Mouse (Mus musculus): ENCODE measurements at regions not wholly inside any gene's neighbourhood (a gene's known extent, or its start where the extent isn't known, plus 50 kb on each side); places are given as distances from the start of the nearest gene placed in this dataset.
"Not testable (repeated sequence)": the region's sequence is repeated elsewhere in the genome, so short reads cannot be mapped to it uniquely, and the experiment has no call there.

DNA sequence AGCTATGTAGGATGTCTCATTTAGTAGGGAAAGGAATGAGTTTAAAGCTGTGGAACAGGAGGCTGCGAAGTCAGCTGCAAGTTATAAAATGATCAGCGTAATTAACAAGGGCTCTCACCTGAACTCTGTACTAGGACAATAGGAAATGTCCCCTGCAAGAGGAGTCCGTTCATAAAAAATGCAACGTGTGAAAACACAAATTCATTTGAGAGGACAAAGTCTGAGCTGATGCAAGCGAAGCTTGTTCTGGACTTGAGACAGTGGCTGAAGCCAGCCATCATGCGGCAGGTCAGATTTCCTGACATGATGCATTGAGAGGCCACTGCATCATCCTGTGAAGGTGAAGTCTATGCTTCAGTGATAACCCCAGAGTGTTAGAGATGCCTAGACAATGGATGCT, 232.5 kb downstream of the Dad1 start:
- DNase-seq: no peak
- intact Hi-C loops (cut with DNase I): no loop called here

DNA sequence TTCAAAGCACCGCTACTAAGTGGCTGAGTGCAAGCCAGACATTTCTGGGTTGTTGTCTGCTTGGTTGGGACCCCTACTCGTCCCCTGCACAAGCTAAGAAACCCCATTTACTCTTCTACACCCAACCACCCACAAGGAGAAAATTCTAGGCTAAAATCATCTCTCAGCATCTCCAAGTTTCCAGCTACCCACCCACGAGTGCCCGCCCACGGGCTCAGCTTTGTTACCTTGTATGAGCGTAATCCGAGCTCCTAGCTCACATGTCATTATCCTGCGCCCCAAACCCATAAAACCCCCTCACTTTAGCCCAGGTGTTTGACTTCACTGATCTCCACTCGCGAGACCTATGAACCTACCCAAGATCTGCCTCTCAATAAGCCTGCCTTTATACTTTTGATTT, 239.3 kb downstream of the Dad1 start:
- intact Hi-C loops (cut with DNase I): no loop called here
- no peak for DNase-seq

GRCm38 (mm10) chr14:54002083-54002482, 251.8 kb downstream of the Dad1 start:
- intact Hi-C loops (cut with DNase I): no loop called here
- no peak for DNase-seq

GRCm38 (mm10) chr14:54000527-54000926, 253.4 kb downstream of the Dad1 start:
- intact Hi-C loops (cut with DNase I): no loop called here
- no peak for DNase-seq

- intact Hi-C loops (cut with DNase I): no loop called here
- no peak for DNase-seq
Measured at GRCm38 (mm10) chr14:53993427-53993826, 260.5 kb downstream of the Dad1 start.

GRCm38 (mm10) chr14:53992712-53993286, 261.1 kb downstream of the Dad1 start:
- peak; percentile 8 for DNase-seq
- intact Hi-C loops (cut with DNase I): no loop called here

- intact Hi-C loops (cut with DNase I): no loop called here
- DNase-seq: no peak
Measured at GRCm38 (mm10) chr14:53991390-53991789, 262.5 kb downstream of the Dad1 start.

- no peak for DNase-seq
- intact Hi-C loops (cut with DNase I): no loop called here
Measured at GRCm38 (mm10) chr14:53980771-53981170, 273.1 kb downstream of the Dad1 start.

DNA sequence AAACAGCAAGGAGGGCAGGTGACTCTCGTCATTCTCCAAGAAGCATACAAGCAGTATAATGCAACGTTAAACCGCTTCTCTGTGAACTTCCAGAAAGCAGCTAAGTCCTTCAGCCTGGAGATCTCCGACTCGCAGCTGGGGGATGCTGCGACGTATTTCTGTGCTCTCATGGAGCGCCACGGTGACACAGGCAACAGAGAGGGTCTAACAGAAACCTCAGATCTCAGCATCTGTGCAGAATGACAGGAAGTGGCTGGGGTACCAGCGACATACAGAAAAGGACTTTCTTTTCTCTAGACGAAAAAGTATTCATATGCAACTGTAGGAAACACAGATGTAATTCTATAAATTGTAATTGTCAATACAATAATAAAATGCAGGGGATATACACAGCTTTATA, 292.5 kb downstream of the Dad1 start:
- DNase-seq; intact Hi-C loops (cut with DNase I): not testable (repeated sequence)

DNA sequence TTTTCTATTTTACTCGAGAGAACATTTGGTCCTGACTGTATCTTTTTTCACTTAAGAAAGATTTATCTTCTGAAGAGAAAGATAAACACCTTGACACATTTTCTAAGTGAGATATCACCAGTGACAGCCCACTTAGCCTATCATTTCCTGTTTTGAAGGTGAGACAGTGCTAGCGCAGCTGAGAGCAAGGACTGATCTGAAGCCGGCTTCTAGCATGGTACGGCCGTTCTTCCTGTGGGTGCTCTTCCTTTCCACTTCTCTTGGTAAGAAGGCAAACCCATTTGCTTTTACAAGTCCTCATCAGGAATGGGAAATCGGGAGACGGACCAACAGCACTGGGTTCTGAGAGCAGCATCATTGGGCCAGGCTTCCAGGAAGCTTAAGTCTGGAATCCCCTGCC, 293.1 kb downstream of the Dad1 start:
- DNase-seq: no peak
- intact Hi-C loops (cut with DNase I): no loop called here

DNA sequence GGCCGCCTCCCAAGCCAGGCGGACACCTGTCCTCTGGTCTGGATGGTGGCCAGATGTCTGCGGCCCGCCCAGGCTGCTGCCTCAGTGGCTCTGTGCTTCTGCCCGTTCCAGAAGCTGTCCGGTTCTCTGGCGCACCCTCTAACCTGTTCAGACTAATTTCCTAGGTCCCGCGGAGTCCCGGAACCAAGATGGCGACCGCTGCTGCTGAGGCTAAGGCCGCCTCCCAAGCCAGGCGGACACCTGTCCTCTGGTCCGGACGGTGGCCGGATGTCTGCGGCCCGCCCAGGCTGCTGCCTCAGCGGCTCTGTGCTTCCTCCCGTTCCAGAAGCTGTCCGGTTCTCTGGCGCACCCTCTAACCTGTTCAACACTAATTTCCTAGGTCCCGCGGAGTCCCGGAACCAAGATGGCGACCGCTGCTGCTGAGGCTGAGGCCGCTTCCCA, 318.1 kb downstream of the Dad1 start:
- DNase-seq: peak; percentile 76
- intact Hi-C loops (cut with DNase I): not testable (repeated sequence)

- DNase-seq: peak; percentile 42
- intact Hi-C loops (cut with DNase I): not testable (repeated sequence)
Measured at GRCm38 (mm10) chr14:53935336-53935735, 318.6 kb downstream of the Dad1 start.

DNA sequence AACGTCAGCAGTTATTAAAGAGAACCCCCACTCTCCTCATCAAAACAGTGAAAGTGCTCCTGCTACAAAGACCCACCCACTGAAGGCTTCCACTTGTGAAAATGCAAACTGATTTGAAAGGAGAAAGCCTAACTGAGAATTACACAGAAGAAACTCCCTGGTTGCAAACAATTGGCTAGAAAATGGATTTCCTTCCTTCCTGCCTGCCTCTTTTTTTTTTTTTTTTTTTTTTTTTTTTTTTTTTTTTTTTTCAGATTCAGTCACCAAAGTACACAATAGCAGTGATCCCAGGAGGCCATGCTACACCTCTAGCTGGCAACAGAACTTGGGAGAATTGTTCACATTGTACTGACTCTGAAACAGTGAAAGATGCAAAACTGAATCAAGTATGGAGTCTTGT, 343.0 kb downstream of the Dad1 start:
- no peak for DNase-seq
- intact Hi-C loops (cut with DNase I): no loop called here

GRCm38 (mm10) chr14:53904578-53904977, 349.3 kb downstream of the Dad1 start:
- no peak for DNase-seq
- intact Hi-C loops (cut with DNase I): no loop called here

GRCm38 (mm10) chr14:53901103-53901502, 352.8 kb downstream of the Dad1 start:
- intact Hi-C loops (cut with DNase I): no loop called here
- DNase-seq: no peak

DNA sequence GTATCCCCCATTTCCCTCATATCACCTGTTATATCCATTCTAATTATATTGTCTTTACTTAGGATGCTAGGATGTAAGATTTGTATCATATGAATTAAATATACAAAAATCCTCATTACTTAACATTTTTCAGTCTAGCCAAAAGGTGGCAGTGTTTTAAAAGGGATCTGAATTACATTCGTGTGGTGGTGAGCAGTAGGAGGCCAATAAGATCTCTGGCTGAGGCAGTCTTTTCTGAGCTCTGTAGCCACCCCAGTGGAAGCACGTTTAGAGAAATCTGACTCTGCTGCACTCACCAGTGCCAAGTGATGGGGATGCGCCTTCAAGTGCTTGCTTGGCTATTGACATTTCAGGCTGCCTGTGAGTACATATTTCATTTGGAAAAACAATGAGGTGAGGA, 372.6 kb downstream of the Dad1 start:
- intact Hi-C loops (cut with DNase I): no loop called here

DNA sequence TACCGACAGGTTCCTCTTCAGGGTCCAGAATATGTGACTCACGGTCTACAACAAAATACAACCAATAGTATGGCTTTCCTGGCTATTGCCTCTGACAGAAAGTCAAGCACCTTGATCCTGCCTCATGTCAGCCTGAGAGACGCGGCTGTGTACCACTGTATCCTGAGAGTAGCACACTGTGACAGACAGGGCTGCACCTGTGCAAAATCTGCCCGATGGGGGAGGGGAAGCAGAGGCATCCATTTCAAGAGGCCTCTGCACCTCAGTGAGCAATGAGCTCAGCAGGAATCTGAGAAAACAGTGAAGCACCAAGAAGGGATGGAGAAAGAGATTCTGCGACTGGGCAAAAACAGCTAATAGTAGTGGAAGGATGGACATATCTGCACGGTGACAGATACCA, 377.3 kb downstream of the Dad1 start:
- DNase-seq: no peak
- intact Hi-C loops (cut with DNase I): no loop called here

More for the DNA sequence above, 372.6 kb downstream of the Dad1 start:
- no peak for DNase-seq

DNA sequence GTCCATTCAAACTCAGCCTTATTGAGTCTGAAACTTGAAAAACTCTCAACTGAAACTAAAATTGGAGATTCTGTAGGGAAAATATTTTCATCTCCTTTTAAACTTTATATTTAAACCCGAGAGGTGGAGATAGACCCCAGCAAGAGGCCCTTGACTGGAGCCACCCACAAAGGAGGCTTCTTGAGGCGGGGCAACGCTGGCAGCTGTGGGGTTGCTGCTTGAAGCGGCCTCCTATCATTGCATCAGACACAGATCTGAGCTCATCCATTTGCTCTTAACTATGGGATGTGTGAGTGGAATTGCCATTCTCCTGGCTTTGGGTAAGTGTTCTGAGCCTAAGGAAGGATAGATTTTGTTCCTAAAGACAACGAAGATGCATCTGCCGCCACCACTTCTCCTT, 378.2 kb downstream of the Dad1 start:
- intact Hi-C loops (cut with DNase I): no loop called here
- no peak for DNase-seq

DNA sequence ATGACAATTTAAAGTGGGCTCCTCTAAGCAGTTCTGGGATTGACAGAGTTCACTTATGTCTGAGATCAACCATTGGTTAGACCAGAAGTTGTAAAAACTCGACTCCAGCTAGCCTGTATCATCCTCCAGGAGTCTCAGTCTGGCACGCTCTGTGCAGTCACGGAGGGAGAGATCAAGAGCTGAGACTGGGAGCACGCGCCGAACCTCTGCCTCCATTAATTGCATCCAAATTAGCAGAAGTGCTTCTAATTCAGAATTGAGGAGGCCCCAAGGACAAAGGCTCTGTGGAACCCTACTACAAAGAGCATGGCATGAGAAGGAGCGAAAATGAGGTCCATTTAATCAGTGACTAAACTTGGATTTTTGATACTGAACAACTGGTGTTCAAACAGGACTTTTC, 406.9 kb downstream of the Dad1 start:
- DNase-seq: no peak
- intact Hi-C loops (cut with DNase I): no loop called here

- no peak for DNase-seq
- intact Hi-C loops (cut with DNase I): no loop called here
Measured at GRCm38 (mm10) chr14:53845646-53846045, 408.3 kb downstream of the Dad1 start.

DNA sequence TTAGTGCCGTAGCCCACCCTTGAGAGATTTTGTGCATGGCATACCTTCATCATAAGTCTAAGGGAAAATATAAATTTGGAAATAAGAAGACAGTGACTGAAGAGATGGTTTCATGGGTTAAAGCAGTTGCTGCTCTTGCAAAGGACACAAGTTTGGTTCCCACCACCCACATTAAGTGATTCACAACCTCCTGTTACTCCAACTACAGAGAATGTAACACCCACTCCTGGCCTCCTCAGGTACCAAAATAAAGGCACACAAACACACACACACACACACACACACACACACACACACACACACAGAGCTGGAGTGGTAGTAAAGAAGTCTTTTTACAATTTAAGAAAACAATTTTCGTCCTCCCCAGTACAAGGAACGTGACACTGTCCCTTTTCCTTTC, 421.4 kb downstream of the Dad1 start:
- intact Hi-C loops (cut with DNase I): no loop called here
- DNase-seq: no peak

GRCm38 (mm10) chr14:53831651-53832050, 422.3 kb downstream of the Dad1 start:
- intact Hi-C loops (cut with DNase I): no loop called here

DNA sequence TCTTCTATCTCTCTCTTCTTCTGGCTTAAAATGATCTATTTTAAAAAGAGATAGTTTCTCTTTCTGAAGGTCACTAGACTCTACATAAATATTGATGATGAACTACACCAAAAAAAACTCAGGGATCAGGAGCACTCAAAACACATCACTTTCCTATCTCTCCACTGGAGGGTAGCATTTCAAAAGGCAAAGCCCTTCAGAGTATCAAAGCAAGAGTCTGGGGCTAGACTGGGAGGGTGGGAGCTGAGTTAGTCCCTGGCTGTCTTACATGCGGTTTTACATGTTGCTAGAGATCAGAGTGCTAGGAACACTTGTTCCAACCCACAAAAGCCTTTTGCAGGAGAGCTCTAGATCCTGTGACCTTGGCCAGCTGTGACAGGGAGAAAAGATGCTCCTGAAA, 423.2 kb downstream of the Dad1 start:
- intact Hi-C loops (cut with DNase I): no loop called here
- no peak for DNase-seq

More at GRCm38 (mm10) chr14:53831651-53832050, 422.3 kb downstream of the Dad1 start:
- no peak for DNase-seq
